Mouse (Mus musculus) myocyte (in vitro differentiated cells): ENCODE results near the gene Ninl.

ENCODE experiments used
- E2F4 ChIP-seq: IDR thresholded peaks from one replicate; pipeline ENCODE4 v1.6.1; 2011; ENCODE audit warnings: mild to moderate bottlenecking, control low read depth, moderate library complexity; ENCODE audit not compliant: insufficient read depth
- MAX ChIP-seq: IDR thresholded peaks from one replicate; pipeline ENCODE4 v1.6.1; 2011; ENCODE audit warnings: low read depth, mild to moderate bottlenecking, control low read depth
- POLR2A ChIP-seq: IDR thresholded peaks from one replicate; pipeline ENCODE4 v1.6.1; 2011; ENCODE audit warnings: low read depth, mild to moderate bottlenecking, control low read depth, moderate library complexity; ENCODE audit not compliant: insufficient read length
- TCF12 ChIP-seq: IDR thresholded peaks from one replicate; pipeline ENCODE4 v1.6.1; 2011; ENCODE audit warnings: mild to moderate bottlenecking, control low read depth; ENCODE audit not compliant: poor library complexity, insufficient read depth, severe bottlenecking

DNA sequence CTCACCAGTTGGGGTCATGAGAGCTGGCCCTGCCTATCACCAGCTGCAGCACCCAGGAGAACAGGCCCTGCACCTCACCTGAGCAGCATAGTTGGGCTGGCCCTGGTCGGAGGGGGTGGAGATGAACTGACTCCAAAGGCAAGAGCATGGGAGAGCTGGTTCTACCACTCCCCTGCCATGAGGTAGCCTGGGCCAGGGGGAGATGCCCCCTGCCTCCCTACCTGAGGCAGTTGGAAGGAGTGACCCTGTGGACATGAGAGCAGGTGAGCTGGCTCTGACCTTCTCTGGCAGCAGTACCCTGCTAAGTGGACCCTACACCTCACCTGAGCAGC is 154.4 kb downstream of the Ninl start:
- TF ChIP-seq MAX (no peak), E2F4 (no peak), TCF12 (no peak), POLR2A (no peak)
